Mouse (Mus musculus) hindbrain, embryonic 14.5 days (tissue): ENCODE measurements around the gene Mfap4. TPM values are rescaled to one million over a fixed set of nuclear protein-coding genes. Genes with fewer than 3 reads are reported as not detected.

Experiments used
- ATAC-seq: fragments of 200-750 bp; cut with Nextera tagmentation; 2 replicates; pipeline ENCODE4 v1.8.0; 2017; ENCODE audit warnings: moderate number of reproducible peaks, mild to moderate bottlenecking, moderate TSS enrichment, moderate library complexity; ENCODE audit not compliant: low FRiP score
- DNase-seq: peaks from one replicate; pipeline ENCODE4 v3.0.0-alpha.2; 2015; ENCODE audit warnings: low spot score
- H3K27ac ChIP-seq: fragments of 300-500 bp; sonication (generic); 2 replicates; pipeline ENCODE4 v1.5.1; 2014; ENCODE audit warnings: mild to moderate bottlenecking, moderate library complexity
- H3K27me3 ChIP-seq: fragments of 300-500 bp; sonication (generic); 2 replicates; pipeline ENCODE4 v1.6.1; 2014; ENCODE audit warnings: mild to moderate bottlenecking, low read length, mixed read lengths; ENCODE audit not compliant: control insufficient read depth, insufficient read depth
- H3K36me3 ChIP-seq: fragments of 300-500 bp; sonication (generic); replicated peaks from 2 replicates; pipeline ENCODE4 v1.6.1; 2014; ENCODE audit not compliant: control insufficient read depth, insufficient read depth
- H3K4me1 ChIP-seq: fragments of 300-500 bp; sonication (generic); replicated peaks from 2 replicates; pipeline ENCODE4 v1.6.1; 2014; ENCODE audit warnings: antibody characterized with exemption, low read length, mixed read lengths; ENCODE audit not compliant: control insufficient read depth, insufficient read depth
- H3K4me2 ChIP-seq: fragments of 300-500 bp; sonication (generic); replicated peaks from 2 replicates; pipeline ENCODE4 v1.6.1; 2014; ENCODE audit warnings: mild to moderate bottlenecking, moderate library complexity
- H3K4me3 ChIP-seq: fragments of 300-500 bp; sonication (generic); replicated peaks from 2 replicates; pipeline ENCODE4 v1.5.1; 2014; ENCODE audit warnings: mild to moderate bottlenecking, low read length
- H3K9ac ChIP-seq: fragments of 300-500 bp; sonication (generic); 2 replicates; pipeline ENCODE4 v1.6.1; 2014
- H3K9me3 ChIP-seq: fragments of 300-500 bp; sonication (generic); 2 replicates; pipeline ENCODE4 v1.6.1; 2016; ENCODE audit warnings: low read length; ENCODE audit not compliant: control insufficient read depth
- WGBS: fragments of 180-500 bp; shearing (Covaris S2); extraction: QIAGEN DNeasy Blood & Tissue Kit; methylation state at CpG from one replicate; pipeline ENCODE4 v1.1.7; 2014; 5-methylcytosine and 5-hydroxymethylcytosine counted together
- polyA plus RNA-seq: library from polyadenylated mRNA; unstranded; fragments of >200 nt; fragmentation: Nextera tagmentation; extraction: Ambion mirVana; gene quantifications from 2 replicates; pipeline ENCODE4 v1.2.1, GENCODE M21; 2014

Gene Mfap4
- 52.4 and 56.6 TPM in 2 replicates for polyA plus RNA-seq

DNA sequence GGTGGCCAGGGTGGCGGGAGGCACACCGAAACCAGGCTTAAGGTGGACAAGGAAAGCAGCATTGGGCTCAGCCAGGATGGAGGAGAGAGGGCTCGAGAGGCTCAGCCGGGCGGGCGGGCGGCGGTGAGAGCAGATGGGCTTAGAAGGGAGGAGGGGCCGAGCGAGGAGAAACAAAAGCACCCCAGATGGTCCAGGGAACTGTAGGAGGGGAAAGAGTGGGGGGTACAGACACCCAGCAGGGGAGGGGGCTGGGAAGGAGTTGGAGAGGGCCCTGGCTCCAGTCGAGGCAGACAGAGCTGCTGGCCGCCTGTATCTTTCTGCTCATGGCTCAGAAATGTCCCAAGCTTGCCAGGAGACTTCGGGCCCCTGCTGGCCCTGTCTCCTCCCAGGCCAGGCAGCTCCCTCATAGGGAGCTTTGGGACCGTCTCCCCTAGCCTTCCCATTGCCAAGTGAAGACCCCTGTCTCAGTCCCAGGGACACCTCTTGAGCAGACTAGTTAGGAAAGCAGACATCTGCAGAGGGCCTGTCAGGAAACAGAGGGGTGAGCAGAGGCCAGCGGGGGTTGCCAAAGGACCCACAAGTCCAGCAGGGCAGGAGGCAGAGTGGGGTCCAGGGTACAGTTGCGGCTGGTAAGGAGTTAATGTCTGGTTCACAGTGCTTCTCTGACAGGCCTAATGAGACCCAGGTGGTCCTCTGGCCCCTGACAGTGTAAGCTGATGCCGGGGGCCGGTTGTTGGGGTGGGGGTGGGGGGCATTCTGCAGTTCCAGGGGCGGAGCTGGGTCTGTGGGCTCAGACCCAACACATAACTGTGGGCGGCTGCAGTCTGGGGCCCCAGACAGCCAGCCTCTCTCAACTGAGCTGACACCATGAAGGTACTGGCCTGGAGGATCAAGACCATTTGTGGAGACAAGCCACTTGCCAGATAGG lies at the start of gene Mfap4:
Gene Mfap4, plus strand, starts transcription at position 819 of the 928 bp plus-strand sequence.
- Histone ChIP-seq H3K4me2 (peak within 1 kb of the TSS; percentile 33), H3K4me3 (0 out of 2 replicates have a peak within 1 kb of the TSS, but pooled peaks have one; percentile 5), H3K27ac (peak within 1 kb of the TSS; percentile 79), H3K36me3 (peaks cover 25% of the 10 kb centered on the region), H3K27me3 (no peaks in the 10 kb centered on the region), H3K9me3 (no peaks in the 10 kb centered on the region), H3K9ac (no peak within 1 kb of the TSS), H3K4me1 (peaks cover 30% of the 10 kb centered on the region)
- 14% methylated on average over 20 of the region's 20 CpGs for WGBS
- DNase-seq = peak; percentile 59
- peak; percentile 76 for ATAC-seq

DNA sequence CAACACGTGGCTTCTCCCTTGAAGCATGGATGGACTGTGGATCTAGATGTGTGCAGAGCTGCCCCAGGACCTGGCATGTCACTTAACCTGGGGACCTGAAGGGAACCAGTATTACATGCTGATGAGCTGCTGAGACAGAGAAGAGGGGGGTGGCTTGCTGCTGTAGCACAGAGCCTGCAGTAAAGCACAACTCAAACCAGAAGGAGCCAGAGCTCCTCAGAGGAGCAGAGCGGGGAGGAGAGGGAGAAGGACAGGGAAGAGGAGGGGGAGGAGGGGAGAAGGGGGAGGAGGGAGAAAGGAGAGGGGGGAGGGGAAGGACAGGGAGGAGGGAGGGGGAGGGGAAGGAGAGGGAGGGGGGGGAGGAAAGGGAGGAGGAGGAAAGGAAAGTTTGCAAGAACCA lies 48.9 kb upstream of the Mfap4 start:
- H3K27me3 ChIP-seq = no peaks in the 10 kb centered on the region
- H3K4me2 ChIP-seq = no peak overlapping the region
- H3K27ac ChIP-seq = no peak overlapping the region
- H3K4me1 ChIP-seq = 0 out of 2 replicates have a peak, but pooled peaks cover 8% of the 10 kb centered on the region
- 50% methylated on average over 2 of the region's 2 CpGs for WGBS
- H3K9ac ChIP-seq = no peak overlapping the region
- ATAC-seq = no peak
- H3K4me3 ChIP-seq = no peak overlapping the region
- no peaks in the 10 kb centered on the region for H3K9me3 ChIP-seq
- no peak for DNase-seq
- no peaks in the 10 kb centered on the region for H3K36me3 ChIP-seq

DNA sequence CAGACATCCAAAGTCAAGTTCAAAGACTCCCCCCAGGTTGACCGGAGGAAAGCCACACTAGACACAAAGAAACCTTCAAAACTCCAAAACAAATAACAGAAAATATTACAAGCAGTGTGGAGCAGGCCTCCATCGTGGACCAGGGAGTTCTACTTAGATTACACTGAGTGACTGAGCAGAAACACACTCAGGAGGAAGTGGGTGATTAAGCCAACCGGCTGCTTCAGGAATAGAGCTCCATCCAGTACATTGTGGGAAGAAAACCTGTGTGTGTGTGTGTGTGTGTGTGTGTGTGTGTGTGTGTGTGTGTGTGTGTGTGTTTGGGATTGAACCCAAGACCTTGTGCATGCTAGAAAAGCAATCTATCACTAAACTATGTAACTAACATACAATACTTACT lies 46.1 kb upstream of the Mfap4 start:
- no peaks in the 10 kb centered on the region for H3K36me3 ChIP-seq
- H3K4me1 ChIP-seq = 0 out of 2 replicates have a peak, but pooled peaks cover 8% of the 10 kb centered on the region
- H3K4me3 ChIP-seq = no peak overlapping the region
- H3K9me3 ChIP-seq = no peaks in the 10 kb centered on the region
- H3K4me2 ChIP-seq = no peak overlapping the region
- 78% methylated on average over 3 of the region's 3 CpGs for WGBS
- H3K27ac ChIP-seq = no peak overlapping the region
- DNase-seq (no peak), ATAC-seq (no peak)
- H3K27me3 ChIP-seq = no peaks in the 10 kb centered on the region
- no peak overlapping the region for H3K9ac ChIP-seq

DNA sequence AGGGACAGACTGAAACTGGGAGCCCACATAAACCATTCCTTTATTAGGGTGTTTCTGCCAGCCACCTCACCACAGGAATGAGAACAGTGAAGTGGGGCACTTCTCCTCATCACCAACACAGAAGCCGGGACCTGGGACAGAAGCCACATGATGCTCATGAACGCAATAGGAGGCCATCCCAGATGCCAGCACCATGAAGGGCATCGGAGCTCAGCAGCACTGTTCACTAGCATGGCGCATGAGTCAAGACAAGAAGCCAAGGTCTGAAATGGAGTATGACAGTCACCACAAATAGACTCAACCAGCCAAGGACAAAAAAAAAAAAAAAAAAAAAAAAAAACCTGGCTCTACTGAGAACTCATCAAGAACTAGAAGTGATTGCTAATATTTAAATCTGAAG lies 44.8 kb upstream of the Mfap4 start:
- Histone ChIP-seq H3K9ac (no peak overlapping the region), H3K4me1 (no peaks in the 10 kb centered on the region), H3K9me3 (no peaks in the 10 kb centered on the region), H3K27me3 (no peaks in the 10 kb centered on the region), H3K4me2 (no peak overlapping the region), H3K4me3 (no peak overlapping the region), H3K27ac (no peak overlapping the region), H3K36me3 (no peaks in the 10 kb centered on the region)
- WGBS = 95% methylated on average over 4 of the region's 4 CpGs
- ATAC-seq = no peak
- no peak for DNase-seq

DNA sequence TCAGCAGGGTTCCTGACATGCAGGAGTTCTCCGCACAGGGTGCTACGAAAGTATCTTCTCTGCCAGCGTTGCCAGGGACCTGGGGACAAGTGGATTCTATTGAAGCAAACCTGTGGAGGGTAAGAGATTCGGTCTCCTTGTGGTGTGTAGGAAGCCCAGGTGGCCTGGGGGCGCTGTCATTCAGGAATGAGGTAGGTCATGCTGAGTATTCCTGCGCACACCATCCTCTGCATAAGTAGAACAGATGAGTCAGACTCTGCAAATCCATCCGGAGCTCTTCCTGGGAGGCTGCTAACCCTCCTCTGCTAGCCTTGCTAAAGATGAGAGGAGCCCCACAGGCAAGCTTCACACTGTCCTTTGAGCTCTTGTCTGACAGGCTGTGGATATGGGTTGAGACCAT lies 43.6 kb upstream of the Mfap4 start:
- no peaks in the 10 kb centered on the region for H3K27me3 ChIP-seq
- H3K4me3 ChIP-seq = no peak overlapping the region
- H3K9me3 ChIP-seq = no peaks in the 10 kb centered on the region
- H3K4me2 ChIP-seq = no peak overlapping the region
- 85% methylated on average over 7 of the region's 7 CpGs for WGBS
- DNase-seq (no peak), ATAC-seq (no peak)
- no peaks in the 10 kb centered on the region for H3K36me3 ChIP-seq
- H3K27ac ChIP-seq = no peak overlapping the region
- H3K9ac ChIP-seq = no peak overlapping the region
- H3K4me1 ChIP-seq = no peaks in the 10 kb centered on the region

DNA sequence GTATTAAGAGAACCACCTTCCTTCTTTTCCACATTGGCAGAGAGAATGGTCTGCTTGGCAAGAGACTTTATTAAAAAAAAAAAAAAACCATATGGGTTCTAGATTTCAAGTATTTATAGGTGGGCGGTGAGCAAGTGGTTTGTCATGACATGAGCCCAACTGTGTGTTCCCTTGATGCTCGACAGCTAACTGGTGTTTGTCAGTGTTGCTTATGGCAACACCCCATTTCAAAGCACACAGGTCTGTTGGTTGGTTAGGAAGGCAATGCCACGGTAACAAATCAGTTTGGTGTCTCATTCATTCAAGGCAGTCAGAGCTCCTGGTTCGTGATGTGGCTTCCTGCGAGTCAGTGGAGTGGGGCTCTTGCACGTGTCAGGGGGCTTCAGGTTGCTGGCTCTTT lies 41.4 kb upstream of the Mfap4 start:
- H3K27ac ChIP-seq = no peak overlapping the region
- H3K9ac ChIP-seq = no peak overlapping the region
- H3K36me3 ChIP-seq = no peaks in the 10 kb centered on the region
- no peak overlapping the region for H3K4me2 ChIP-seq
- H3K27me3 ChIP-seq = no peaks in the 10 kb centered on the region
- H3K4me1 ChIP-seq = peaks cover 9% of the 10 kb centered on the region; the same call in 1 of the 2 replicates
- H3K9me3 ChIP-seq = no peaks in the 10 kb centered on the region
- WGBS = 92% methylated on average over 6 of the region's 6 CpGs
- DNase-seq (no peak), ATAC-seq (no peak)
- H3K4me3 ChIP-seq = no peak overlapping the region

DNA sequence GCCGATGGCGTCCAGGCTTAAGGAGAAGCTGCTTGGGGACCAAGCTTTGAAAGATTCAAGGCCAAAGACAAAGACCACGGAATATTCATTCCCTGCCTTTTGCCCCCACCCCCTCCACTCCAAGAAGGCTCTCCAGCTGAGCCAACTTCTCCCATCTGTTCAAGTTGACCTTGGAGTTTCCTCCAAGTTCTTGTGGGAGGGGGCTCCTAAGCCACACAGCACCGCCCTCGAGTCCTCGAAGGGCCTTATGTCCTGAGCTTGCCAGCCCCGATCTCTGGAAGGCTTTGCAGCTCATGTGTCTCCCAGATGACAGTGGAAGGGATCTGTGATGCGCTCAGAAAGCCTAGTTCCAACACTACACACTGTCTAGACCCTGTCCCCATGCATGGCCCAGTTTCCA lies 37.9 kb upstream of the Mfap4 start:
- H3K4me3 ChIP-seq = no peak overlapping the region

DNA sequence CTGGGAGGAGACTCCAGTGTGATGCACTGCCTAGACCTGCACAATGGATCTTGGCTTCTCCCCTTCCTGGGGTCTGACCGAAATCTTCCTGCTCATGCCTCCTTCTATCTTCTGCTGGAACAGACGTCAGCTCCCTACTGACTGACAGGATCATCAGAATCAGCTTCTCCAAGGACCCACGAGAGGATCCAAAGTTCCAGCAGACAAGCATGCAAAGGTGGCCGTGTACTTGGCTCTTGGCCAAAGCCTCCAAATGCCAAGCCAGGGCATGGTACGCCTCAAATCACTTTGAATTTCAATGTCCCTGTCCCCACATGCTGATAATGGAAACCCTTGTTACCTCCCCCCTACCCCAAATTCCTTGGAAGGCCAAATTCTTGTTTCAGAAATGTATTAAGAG lies 37.2 kb upstream of the Mfap4 start:
- no peaks in the 10 kb centered on the region for H3K9me3 ChIP-seq
- DNase-seq = no peak
- no peak overlapping the region for H3K27ac ChIP-seq
- H3K9ac ChIP-seq = no peak overlapping the region
- 43% methylated on average over 5 of the region's 5 CpGs for WGBS
- no peaks in the 10 kb centered on the region for H3K27me3 ChIP-seq
- no peak for ATAC-seq
- no peak overlapping the region for H3K4me2 ChIP-seq
- no peaks in the 10 kb centered on the region for H3K36me3 ChIP-seq
- H3K4me3 ChIP-seq = no peak overlapping the region
- peaks cover 20% of the 10 kb centered on the region for H3K4me1 ChIP-seq

More for the DNA sequence above, 37.9 kb upstream of the Mfap4 start:
- DNase-seq (no peak), ATAC-seq (no peak)
- Histone ChIP-seq H3K4me2 (no peak overlapping the region), H3K9ac (no peak overlapping the region), H3K27me3 (no peaks in the 10 kb centered on the region), H3K36me3 (no peaks in the 10 kb centered on the region), H3K4me1 (peaks cover 14% of the 10 kb centered on the region; the same call in 1 of the 2 replicates), H3K27ac (no peak overlapping the region), H3K9me3 (no peaks in the 10 kb centered on the region)
- 82% methylated on average over 8 of the region's 8 CpGs for WGBS

DNA sequence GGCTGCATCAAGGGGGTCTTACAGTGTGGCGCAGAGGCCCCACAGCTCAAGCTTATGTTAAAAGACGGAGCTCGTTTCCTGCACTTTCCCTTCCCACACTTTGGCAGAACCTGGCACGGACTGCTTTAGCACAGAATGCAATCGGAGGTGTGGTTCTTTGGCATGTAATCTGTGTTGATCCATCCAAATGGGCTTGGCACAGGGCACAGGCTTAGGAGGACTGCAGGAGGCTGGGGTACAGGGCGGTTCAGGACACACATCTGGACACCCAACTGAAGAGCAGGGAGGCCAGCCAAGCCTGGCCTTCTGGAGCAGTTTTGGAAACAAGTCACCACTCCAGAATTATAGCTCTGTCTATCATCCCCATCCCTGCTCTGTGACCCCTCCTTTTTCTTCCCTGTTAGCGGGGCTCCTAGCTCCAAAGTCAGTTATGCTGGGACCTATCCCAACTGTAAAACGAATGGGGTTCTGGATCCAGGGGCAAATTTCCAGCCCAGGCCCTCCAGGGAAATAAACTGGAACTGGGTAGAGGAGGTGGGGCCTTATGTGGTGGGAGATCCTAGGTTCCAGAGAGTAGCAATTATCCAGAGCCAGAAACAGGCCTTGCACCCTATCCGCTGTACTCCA lies 36.5 kb upstream of the Mfap4 start:
- no peaks in the 10 kb centered on the region for H3K9me3 ChIP-seq
- no peaks in the 10 kb centered on the region for H3K36me3 ChIP-seq
- peaks cover 27% of the 10 kb centered on the region for H3K4me1 ChIP-seq
- no peak overlapping the region for H3K4me3 ChIP-seq
- H3K27me3 ChIP-seq = no peaks in the 10 kb centered on the region
- H3K4me2 ChIP-seq = no peak overlapping the region
- H3K27ac ChIP-seq = no peak overlapping the region
- 80% methylated on average over 9 of the region's 9 CpGs for WGBS
- ATAC-seq (no peak), DNase-seq (no peak)
- no peak overlapping the region for H3K9ac ChIP-seq
